Mouse (Mus musculus) ES-Bruce4 (cell line): ENCODE measurements at regions not wholly inside any gene's neighbourhood (a gene's known extent, or its start where the extent isn't known, plus 50 kb on each side); places are given as distances from the start of the nearest gene placed in this dataset.

Source experiments
- CTCF ChIP-seq: IDR thresholded peaks from one replicate; pipeline ENCODE4 v1.8.1; 2011; ENCODE audit warnings: low read depth, low read length
- POLR2A ChIP-seq: IDR thresholded peaks from one replicate; pipeline ENCODE4 v1.8.1; 2011; ENCODE audit warnings: low read length; ENCODE audit not compliant: insufficient read depth

GRCm38 (mm10) chr4:67447835-67448234, 620.5 kb downstream of the Tlr4 start:
- no peak for TF ChIP-seq CTCF
- no peak for TF ChIP-seq POLR2A
